Mouse (Mus musculus) right cerebral cortex, postnatal 10 days (tissue): ENCODE results near the gene Npdc1.
A peak's percentile ranks its signal among the peaks of the same experiment; 100 is the strongest.
"Not testable (repeated sequence)": the region's sequence is repeated elsewhere in the genome, so short reads cannot be mapped to it uniquely, and the experiment has no call there.

Experiments
- DNase-seq, 2 experiments: peaks; one replicate each; pipeline ENCODE4 v3.0.0; 2021; ENCODE audit warnings: low spot score in 2 of 2

Gene Npdc1

DNA sequence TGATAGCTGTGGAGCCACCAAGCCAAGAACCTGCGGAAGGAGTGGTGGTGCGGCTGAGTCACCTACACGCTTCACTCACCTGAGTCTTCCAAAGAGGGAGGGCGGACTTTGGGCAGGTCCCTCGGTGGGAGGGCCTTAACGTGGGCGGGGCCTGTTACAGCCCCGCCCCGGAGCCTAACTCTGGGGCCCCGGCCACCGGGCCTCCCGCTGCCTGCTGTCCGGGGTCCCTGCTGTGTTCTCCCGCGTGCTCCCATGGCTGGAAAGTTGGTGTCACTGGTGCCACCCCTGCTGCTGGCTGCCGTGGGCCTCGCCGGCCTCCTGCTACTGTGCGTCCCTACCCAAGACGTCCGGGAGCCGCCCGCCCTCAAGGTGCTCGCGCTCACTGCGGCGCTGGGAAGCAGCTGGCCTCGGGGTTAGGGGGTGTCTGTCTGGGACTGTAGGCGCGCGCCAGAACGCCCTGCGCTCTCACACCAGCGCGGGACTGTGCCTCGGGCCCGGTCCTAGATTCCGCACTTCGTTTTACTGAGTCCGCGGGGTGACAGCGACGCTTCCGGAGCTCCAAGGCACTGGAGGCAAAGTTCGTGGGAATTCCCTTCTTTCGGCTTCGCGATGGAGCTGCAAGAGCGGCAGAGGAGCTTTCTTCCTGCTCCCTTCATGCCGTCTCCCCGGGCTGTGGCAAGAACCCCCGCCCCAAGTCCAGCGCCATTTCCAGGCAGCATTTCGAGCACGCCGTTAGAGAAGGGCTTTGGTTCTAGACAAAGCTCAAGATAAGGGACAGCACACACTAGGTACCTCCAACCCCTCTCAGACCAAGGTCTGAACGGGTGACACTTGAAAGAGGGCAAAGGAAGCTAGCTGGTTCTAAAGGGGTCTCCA, 3.2 kb upstream of the Npdc1 start, which contains the start of gene Entpd2:
TSS of gene Entpd2 (plus strand) at position 154 of the 876 bp plus-strand sequence.
- no peak for DNase-seq

GRCm38 (mm10) chr2:25396597-25396983, 2.6 kb upstream of the Npdc1 start:
- DNase-seq = peak; percentile 63 to 70

DNA sequence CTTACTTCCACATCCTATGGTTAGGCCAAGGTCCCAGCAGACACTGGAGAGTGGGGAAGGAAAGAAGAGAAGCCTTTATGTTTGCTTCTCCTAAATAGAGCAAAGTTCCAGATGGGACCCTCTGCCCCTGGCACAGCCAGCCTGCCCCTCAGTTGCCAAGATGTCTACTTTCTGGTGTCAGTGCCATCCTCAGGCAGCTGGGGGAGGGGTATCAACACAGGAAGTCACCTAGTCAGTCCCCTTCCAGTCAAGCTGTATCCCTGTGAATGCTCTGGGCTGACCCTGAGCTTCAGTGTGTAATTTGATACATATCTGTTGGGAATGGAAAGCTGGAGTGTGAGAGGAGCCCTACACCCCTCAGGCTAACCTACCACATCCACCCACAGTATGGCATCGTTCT, 2.1 kb upstream of the Npdc1 start:
- no peak for DNase-seq

- DNase-seq = no peak
Measured at GRCm38 (mm10) chr2:25398065-25398464, 1.1 kb upstream of the Npdc1 start.

DNA sequence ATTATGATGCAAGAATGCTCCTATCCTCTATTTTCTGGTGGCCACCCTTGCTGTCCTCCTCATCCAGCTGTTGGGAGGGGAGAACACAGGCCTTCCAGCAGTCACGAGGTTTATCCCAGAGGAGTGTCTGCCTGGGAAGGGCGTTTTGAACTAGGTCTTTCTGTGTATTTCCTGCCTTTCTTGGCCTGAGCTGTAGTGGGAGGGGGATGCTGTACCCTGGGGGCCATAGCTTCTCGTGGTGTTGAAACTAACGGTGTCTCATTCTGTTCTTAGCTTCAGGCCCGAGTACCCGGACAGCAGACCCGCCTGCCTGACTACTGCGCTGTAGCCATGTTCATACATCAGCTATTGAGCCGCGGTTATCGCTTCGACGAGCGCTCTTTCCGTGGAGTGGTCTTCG, 1.1 kb downstream of the Npdc1 start:
- no peak for DNase-seq

DNA sequence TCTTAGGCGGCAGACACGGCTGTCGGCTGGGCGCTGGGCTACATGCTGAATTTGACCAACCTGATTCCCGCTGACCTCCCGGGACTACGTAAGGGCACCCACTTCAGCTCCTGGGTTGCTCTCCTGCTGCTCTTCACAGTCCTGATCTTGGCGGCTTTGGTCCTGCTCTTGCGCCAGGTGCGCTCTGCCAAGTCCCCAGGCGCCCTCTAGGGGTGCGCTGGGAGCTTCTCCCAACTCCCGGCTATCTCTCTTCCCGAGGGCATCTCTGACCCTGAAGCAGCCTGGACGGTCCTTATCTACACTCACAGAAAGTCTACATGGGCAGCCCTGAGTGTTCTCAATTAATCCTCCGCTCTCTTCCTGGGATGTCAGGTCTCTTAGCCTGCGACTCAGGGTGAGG, 1.6 kb downstream of the Npdc1 start:
- peak; percentile 73 to 74 for DNase-seq

GRCm38 (mm10) chr2:25402377-25402971, 3.3 kb downstream of the Npdc1 start:
- peak; percentile 83 to 84 for DNase-seq

GRCm38 (mm10) chr2:25402972-25403601, 3.9 kb downstream of the Npdc1 start:
- peak; percentile 95 to 97 for DNase-seq

- DNase-seq = peak in 1 of 2 experiments; percentile 46
Measured at GRCm38 (mm10) chr2:25403994-25404393, 4.8 kb downstream of the Npdc1 start.

GRCm38 (mm10) chr2:25408908-25409307, 9.8 kb downstream of the Npdc1 start:
- DNase-seq = peak in 1 of 2 experiments; percentile 20

GRCm38 (mm10) chr2:25413436-25413835, 14.3 kb downstream of the Npdc1 start:
- not testable (repeated sequence) for DNase-seq

- no peak for DNase-seq
Measured at GRCm38 (mm10) chr2:25417426-25417825, 18.3 kb downstream of the Npdc1 start.

DNA sequence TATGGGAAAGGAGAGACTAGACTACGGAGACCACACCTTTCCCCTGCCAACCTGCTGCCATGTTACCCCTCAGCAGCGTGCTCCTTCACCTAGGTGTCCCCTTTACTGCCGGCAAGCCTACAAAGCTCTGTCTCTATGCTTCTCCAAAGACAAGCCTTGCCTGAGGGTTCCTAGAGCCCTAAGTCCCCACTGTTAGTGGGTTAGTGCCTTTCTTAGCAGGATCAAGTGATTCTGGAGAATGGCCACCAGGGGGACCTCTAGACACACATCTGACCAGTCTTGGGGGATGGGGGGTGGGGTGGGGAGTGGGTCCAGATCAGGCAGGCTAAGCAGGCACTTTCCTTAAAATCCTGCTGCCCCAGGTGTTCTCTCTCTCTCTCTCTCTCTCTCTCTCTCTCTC, 22.7 kb downstream of the Npdc1 start:
- DNase-seq = peak in 1 of 2 experiments; percentile 69

DNA sequence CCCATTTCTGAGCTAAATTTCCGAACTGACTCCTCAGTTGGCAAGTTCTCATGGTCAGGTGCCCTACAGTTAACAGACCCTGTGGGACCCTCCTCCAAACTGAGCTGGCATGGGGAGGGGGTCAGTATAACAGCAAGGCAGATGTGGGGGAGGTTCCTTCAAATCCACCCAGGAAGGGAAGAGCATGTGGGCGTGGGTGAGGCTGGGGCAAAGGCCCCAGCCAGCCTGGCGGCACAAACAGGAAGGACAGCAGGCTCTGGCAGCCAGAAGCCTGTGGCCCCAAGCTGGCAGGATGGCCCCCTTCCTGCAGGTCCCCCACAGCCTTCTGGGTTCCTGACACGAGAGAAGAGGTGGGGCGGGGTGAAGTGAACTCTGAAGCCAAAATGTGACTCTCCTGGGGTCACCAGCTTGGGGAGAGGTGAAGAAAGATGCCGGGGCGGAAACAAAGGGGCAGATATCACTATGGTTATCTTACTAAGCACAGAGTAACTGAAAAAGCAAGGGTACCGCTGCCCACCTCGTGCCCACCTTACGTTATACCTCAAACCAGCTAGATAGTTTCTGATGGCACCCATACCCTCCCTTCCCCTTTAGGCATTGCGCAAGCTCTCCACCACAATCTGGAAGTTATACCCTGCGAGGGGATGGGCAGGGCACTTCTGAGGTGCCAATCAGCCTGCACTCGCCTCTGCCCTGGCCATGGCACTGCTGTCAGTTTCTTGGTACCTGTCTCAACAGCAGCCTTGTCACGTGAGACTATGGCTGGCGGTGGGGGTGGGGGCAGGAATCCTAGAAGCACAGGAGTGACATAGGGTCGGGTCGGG, 23.6 kb downstream of the Npdc1 start, which contains the start of gene Fut7:
TSS of gene Fut7 (plus strand) at position 681 of the 824 bp plus-strand sequence.
- no peak for DNase-seq

- no peak for DNase-seq
Measured at GRCm38 (mm10) chr2:25423626-25424025, 24.5 kb downstream of the Npdc1 start.

GRCm38 (mm10) chr2:25425481-25425880, 26.3 kb downstream of the Npdc1 start:
- no peak for DNase-seq

GRCm38 (mm10) chr2:25426721-25427191, 27.6 kb downstream of the Npdc1 start:
- DNase-seq = peak; percentile 79 to 85

GRCm38 (mm10) chr2:25427256-25427655, 28.1 kb downstream of the Npdc1 start:
- DNase-seq = no peak

DNA sequence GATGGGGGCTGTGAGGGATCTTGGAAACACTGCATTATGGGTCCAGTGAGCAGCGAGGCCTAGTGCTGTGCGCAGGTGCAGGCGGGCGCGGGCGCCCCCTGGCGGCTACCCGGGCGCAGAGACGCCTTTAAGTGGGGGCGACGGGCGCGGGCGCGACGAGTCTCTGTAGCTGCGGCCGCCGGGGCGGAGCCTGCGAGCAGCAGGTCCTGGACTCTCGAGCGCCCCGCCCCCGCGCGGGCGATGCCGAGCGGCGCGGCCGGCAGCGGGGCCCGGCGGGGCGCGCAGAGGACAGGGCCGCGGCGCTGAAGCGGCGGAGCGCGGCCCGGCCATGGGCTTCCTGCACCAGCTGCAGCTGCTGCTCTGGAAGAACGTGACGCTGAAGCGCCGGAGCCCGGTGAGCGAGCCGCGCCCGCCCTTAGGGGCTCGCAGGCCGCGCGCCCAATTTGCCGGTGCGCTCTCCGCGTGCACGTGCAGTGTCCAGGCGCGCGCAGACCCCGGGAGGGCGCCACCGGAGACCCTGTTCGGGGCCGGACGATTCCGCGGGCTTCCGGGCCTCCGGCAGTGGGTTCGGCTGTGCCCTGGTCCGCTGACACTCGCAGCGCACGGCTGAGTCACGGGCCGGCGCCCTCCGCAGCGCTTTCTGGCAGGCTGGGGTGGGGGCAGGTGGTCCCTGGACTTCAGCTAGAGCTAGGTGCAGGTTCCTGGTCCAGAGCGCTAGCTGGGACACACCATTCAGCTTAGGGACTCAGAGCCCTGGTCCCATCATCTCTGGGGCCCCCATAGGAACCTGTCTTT, 29.5 kb downstream of the Npdc1 start, which contains the start of gene Abca2:
TSS of gene Abca2 (plus strand) at position 262 of the 795 bp plus-strand sequence.
- peak; percentile 96 for DNase-seq

- no peak for DNase-seq
Measured at GRCm38 (mm10) chr2:25429435-25430180, 30.5 kb downstream of the Npdc1 start.
